Comparison of ENCODE assay signal across 1 mouse cellular context in the genomic region with DNA sequence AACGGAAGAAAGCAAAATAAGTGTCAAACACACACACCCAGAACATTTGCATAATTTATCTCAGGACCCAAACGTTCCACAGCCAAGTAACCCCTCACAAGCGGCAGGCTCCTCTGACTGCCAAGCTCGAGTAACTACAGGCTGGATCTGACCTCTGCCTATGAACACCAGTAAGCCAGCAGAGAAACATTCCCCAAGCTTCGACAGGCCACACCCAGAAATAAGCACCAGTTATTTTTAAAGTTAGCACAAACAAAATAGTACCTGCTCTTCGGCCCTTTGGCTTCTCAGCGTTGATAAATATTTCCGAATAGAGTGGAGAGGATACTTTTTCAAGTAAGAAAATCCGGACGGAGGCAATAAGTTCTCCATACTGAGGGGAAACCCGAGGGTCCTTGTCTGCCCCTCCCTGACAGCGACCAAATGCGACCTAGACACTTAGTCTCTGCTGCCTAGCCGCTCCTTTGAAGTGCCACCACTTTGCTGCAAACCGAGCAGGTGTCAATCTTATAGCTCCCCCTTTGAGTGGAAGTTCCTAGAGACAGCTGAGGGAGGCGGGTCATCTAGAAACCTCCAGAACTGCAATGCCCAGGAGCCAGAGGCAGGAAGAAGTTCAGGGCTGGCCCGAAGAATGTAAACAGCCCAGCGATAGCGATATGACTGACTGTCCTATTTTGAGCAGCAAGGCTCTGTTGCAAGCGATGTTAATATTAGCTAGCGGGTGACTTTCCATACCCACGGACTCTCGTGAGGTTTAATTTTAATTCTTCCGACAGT.
A peak's percentile ranks its signal among the peaks of the same experiment; 100 is the strongest.
TF ChIP-seq lines count a peak whose summit lies in the region.

No protein-coding gene starts in this region.

TF ChIP-seq in MEL, 35 proteins besides CTCF, POLR2A, EP300 and RAD21 (continued from another document):
- TF ChIP-seq MYC (IDR thresholded peaks at IDR 0.05; ENCODE audit: low read depth, low read length) (no peak), NRF1 (IDR thresholded peaks at IDR 0.05; ENCODE audit: insufficient read depth, low read depth, low read length, poor library complexity, severe bottlenecking) (no peak), CHD2 (IDR thresholded peaks at IDR 0.05; ENCODE audit: low read length) (no peak), USF2 (IDR thresholded peaks at IDR 0.05; ENCODE audit: borderline replicate concordance in 1 of 2, insufficient read depth in 1 of 2, low read depth in 1 of 2, low read length in 2 of 2) (no peak), ETS1 (IDR thresholded peaks at IDR 0.05; ENCODE audit: low read depth, low read length) (peak; percentile 64), ZMIZ1 (IDR thresholded peaks at IDR 0.05; ENCODE audit: low read depth, low read length) (no peak), MYB (IDR thresholded peaks at IDR 0.05; ENCODE audit: low read depth, low read length) (no peak), GATA1 (IDR thresholded peaks at IDR 0.05; ENCODE audit: low read depth, low read length) (peak; percentile 46; the same call in 1 of the 2 replicates), E2F4 (IDR thresholded peaks at IDR 0.05; ENCODE audit: borderline replicate concordance, low read depth, low read length) (no peak)
TF ChIP-seq in MEL: peak in this region for 5.
